Mouse (Mus musculus) E14TG2a.4 (cell line): ENCODE results near the gene Kif21b.

Source experiments
- CTCF ChIP-seq: conservative IDR thresholded peaks from 2 replicates; pipeline ENCODE4 v1.5.1; 2014; ENCODE audit warnings: low read length
- POU5F1 ChIP-seq: IDR thresholded peaks from 2 replicates; pipeline ENCODE4 v1.6.1; 2014; ENCODE audit warnings: low read length, borderline replicate concordance

GRCm38 (mm10) chr1:136160297-136160696, 29.1 kb downstream of the Kif21b start:
- TF ChIP-seq CTCF (no peak), POU5F1 (no peak)
